Mouse (Mus musculus) cortical plate, adult 2 months (tissue): ENCODE data around the gene Sema5b.

Experiments used
- CTCF ChIP-seq: fragments of 200-500 bp; IDR thresholded peaks from 2 replicates; pipeline ENCODE4 v1.5.1; 2011; ENCODE audit warnings: mild to moderate bottlenecking, control low read depth, low read length; ENCODE audit not compliant: insufficient read depth; ENCODE audit errors: extremely low read depth
- POLR2A ChIP-seq: fragments of 200-500 bp; IDR thresholded peaks from 2 replicates; pipeline ENCODE4 v1.6.1; 2011; ENCODE audit warnings: mild to moderate bottlenecking, low read length, control low read depth; ENCODE audit not compliant: insufficient read depth; ENCODE audit errors: extremely low read depth

DNA sequence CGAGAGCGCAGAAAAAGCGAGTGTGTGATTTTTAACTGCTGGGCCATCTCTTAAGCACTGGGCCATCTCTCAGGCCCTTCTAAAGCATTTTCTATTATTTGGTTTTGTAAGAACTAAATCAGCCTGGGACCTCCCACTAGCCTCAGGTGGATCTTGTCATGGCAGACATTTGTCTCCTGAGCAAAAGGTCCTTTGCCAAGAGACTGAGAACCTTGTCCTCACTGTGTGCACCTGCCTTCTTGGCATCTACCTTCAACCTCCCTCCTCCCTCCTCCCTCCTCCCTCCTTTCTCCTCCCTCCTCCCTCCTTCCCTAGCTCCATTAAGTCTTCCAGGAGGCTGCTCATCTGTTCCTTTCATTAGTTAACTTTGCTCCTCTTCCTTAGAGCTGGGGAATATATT, 32.6 kb downstream of the Sema5b start:
- TF ChIP-seq POLR2A (no peak), CTCF (no peak)
